Mouse (Mus musculus): ENCODE measurements at regions not wholly inside any gene's neighbourhood (a gene's known extent, or its start where the extent isn't known, plus 50 kb on each side); places are given as distances from the start of the nearest gene placed in this dataset.

GRCm38 (mm10) chr4:45585188-45585820 is 53.0 kb upstream of the Shb start:
- DNase-seq: no peak

DNA sequence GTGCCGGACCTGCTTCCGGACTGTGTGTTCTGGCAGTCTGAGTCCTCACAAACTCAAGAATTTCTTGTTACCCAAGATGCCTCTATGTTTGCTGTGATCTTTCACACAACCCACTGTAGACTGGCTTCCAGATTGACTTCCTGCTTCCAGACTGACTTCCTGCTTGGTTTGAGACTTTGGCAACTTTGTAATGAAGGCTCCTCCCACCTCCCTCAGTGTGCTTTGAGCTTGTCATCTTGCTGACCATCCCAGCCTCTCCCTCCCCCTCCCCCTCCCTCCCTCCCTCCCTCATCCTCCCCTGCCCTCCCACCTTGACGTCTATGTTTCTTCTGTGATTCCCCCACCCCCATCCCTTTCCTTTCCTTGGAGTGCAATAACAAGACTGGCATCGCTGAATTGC is 51.7 kb upstream of the Shb start:
- no peak for DNase-seq

DNA sequence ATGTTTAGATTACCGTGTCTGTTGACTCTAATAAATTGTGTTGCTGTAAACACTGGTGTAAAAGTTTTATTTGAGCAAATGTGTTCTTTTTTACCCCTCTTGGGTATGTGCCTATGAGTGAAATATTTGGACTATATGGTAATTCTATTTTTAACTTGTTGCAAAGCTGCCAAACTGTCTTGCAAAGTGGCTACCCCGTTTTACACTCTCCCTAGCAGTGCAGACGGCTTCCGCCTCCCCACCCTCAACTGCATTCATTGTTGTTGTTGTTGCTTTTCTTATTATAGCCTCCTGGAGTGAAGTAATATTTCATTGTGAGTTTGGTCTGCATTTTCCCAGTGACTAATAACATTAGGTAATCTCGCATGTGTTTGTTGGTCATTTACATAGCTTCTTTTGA is 50.2 kb upstream of the Shb start:
- no peak for DNase-seq
